Mouse (Mus musculus) G1E (cell line): ENCODE data around the gene Tbc1d8b.

Source experiments
- CTCF ChIP-seq: IDR thresholded peaks from 2 replicates; pipeline ENCODE4 v1.5.1; 2012; ENCODE audit warnings: low read depth, low read length, inconsistent platforms, mixed read lengths
- GATA1 ChIP-seq: IDR thresholded peaks from 2 replicates; pipeline ENCODE4 v1.6.1; 2012; ENCODE audit warnings: borderline replicate concordance, low read length, inconsistent platforms, mixed read lengths
- GATA2 ChIP-seq: IDR thresholded peaks from 2 replicates; pipeline ENCODE4 v1.6.1; 2012; ENCODE audit warnings: low read depth, low read length, inconsistent platforms, borderline replicate concordance
- POLR2AphosphoS5 ChIP-seq: IDR thresholded peaks from 2 replicates; pipeline ENCODE4 v1.6.1; 2012; ENCODE audit warnings: low read depth, low read length, inconsistent platforms; ENCODE audit not compliant: insufficient replicate concordance
- TAL1 ChIP-seq: conservative IDR thresholded peaks from 2 replicates; pipeline ENCODE4 v1.6.1; 2012; ENCODE audit warnings: low read depth, low read length, inconsistent platforms, mixed read lengths

GRCm38 (mm10) chrX:139640418-139640817, 44.4 kb upstream of the Tbc1d8b start:
- TF ChIP-seq CTCF = no peak
- TF ChIP-seq TAL1 = no peak
- TF ChIP-seq GATA1 = no peak
- no peak for TF ChIP-seq POLR2AphosphoS5
- TF ChIP-seq GATA2 = no peak
